Mouse (Mus musculus) spleen, adult 2 months (tissue): ENCODE results near the gene Arhgef26. TPM values are rescaled to one million over a fixed set of nuclear protein-coding genes. Genes with fewer than 3 reads are reported as not detected.

Source experiments
- DNase-seq, 2 experiments: peaks; one replicate each; pipeline versions ENCODE4 v3.0.0 to v3.0.0-alpha.2; 2012 to 2021; ENCODE audit warnings: low spot score in 2 of 2, low read depth in 1 of 2
- H3K27ac ChIP-seq: fragments of 200-500 bp; 2 replicates; pipeline ENCODE4 v1.5.1; 2012; ENCODE audit warnings: low read length, inconsistent platforms; ENCODE audit not compliant: insufficient read depth
- H3K27me3 ChIP-seq: fragments of 200-500 bp; 2 replicates; pipeline ENCODE4 v1.6.1; 2012; ENCODE audit warnings: mild to moderate bottlenecking, moderate library complexity, low read length, inconsistent platforms; ENCODE audit not compliant: control insufficient read depth, insufficient read depth
- H3K36me3 ChIP-seq: fragments of 200-500 bp; 2 replicates; pipeline ENCODE4 v1.6.1; 2012; ENCODE audit warnings: mild to moderate bottlenecking, low read length, inconsistent platforms; ENCODE audit not compliant: control insufficient read depth, insufficient read depth
- H3K4me1 ChIP-seq: fragments of 200-500 bp; 2 replicates; pipeline ENCODE4 v1.6.1; 2011; ENCODE audit warnings: inconsistent platforms; ENCODE audit not compliant: control insufficient read depth, insufficient read depth, insufficient read length
- H3K4me3 ChIP-seq: fragments of 200-500 bp; 2 replicates; pipeline ENCODE4 v1.5.1; 2011; ENCODE audit warnings: mild to moderate bottlenecking, inconsistent platforms; ENCODE audit not compliant: insufficient read depth, insufficient read length; ENCODE audit errors: extremely low read depth
- CTCF ChIP-seq: fragments of 200-500 bp; IDR thresholded peaks from 2 replicates; pipeline ENCODE4 v1.5.1; 2011; ENCODE audit warnings: mild to moderate bottlenecking, inconsistent platforms; ENCODE audit not compliant: insufficient read depth, insufficient read length, insufficient replicate concordance; ENCODE audit errors: extremely low read depth
- POLR2A ChIP-seq: fragments of 200-500 bp; IDR thresholded peaks from 2 replicates; pipeline ENCODE4 v1.6.1; 2011; ENCODE audit warnings: low read depth, low read length, inconsistent platforms
- WGBS: fragments of 180-500 bp; shearing (Covaris S2); methylation state at CpG from one replicate; pipeline ENCODE4 v1.1.7; 2018; 5-methylcytosine and 5-hydroxymethylcytosine counted together
- polyA plus RNA-seq: library from polyadenylated mRNA; depleted of rRNA; stranded (reverse); fragments of >200 nt; gene quantifications from 2 replicates; pipeline ENCODE4 v1.2.3, GENCODE M21; 2012

The Arhgef26 gene
- polyA plus RNA-seq, 1 experiment = 0.42 TPM

DNA sequence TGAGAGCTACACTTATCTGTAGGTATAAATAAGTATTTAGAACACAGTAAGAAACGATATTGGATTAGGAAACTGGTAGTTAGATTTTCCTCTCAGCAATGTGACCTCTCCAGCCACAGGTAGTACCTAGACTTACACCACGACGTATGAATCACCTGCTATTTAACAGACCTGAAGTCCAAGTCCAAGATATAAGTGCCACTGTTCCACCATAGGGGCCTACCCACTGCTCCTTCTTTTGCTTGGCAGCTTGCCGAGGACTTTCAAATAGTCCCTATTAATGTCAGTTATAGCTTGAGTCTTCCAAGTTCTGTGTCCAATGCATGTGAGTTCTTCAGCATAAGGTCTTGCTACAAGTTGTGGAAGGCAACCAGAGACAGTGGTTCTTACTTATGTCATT, 76.8 kb downstream of the Arhgef26 start:
- 94% methylated on average over 4 of the region's 4 CpGs for WGBS
- Histone ChIP-seq H3K27me3 (no peaks in the 10 kb centered on the region), H3K27ac (no peak overlapping the region), H3K4me3 (no peak overlapping the region), H3K4me1 (no peaks in the 10 kb centered on the region), H3K36me3 (no peaks in the 10 kb centered on the region)
- no peak for DNase-seq
- no peak for TF ChIP-seq CTCF
- no peak for TF ChIP-seq POLR2A

DNA sequence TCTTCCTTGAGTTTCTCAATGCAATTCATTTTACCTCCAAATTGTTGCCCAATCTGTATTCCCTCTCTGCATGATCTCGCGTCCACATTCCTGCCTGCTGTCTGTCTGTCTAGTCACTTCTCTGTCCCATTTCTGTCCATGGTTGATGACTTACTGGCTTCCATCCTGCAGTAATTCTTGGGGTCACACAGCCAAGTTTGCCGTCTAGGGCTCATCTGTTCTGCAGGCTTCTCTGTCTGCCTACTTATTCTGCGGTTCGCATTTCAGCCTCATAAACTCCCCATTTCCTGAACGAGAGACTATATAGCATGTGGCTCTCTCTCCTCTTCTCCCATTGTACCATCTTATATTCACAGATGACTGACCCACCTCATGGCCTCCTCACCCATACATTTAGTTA, 79.3 kb downstream of the Arhgef26 start:
- Histone ChIP-seq H3K4me1 (no peaks in the 10 kb centered on the region), H3K4me3 (no peak overlapping the region), H3K27ac (no peak overlapping the region), H3K27me3 (no peaks in the 10 kb centered on the region), H3K36me3 (no peaks in the 10 kb centered on the region)
- DNase-seq = no peak
- 94% methylated on average over 6 of the region's 6 CpGs for WGBS
- TF ChIP-seq POLR2A (no peak), CTCF (no peak)

DNA sequence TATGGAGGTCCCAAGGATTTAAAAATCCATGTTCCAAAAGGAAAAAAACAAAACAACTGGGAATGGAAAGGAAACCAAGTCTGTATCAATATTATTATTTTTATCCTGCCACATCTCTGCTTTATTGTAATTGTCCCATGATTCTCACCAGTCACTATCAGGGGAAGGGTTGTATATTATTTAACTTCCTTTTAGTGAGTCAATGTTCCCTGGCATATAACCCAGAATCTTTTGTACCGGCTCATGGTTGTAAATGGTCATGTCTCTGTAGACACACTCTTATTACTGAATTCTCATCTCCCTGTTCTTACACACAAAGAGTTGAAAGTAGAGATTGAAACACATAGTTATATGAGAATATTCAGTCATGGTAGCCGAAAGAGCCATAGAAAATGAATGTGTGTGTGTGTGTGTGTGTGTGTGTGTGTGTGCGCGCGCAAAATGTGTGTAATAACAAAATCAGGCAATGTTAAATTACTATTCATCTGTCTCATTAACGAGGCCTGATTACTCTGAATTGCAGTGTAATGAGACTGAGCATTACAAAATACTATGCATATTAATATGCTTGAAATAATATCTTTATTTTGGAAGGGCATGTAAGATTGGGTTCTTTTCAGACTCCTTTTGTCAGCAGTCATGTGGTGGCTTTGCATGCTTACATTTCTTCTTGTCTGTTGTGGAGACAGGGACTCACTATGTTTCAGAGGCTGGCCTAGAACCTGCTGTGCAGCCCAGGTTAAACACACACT, 80.4 kb downstream of the Arhgef26 start:
- no peak overlapping the region for H3K27ac ChIP-seq
- no peaks in the 10 kb centered on the region for H3K36me3 ChIP-seq
- no peak for TF ChIP-seq CTCF
- no peak for TF ChIP-seq POLR2A
- no peak for DNase-seq
- H3K4me1 ChIP-seq = no peaks in the 10 kb centered on the region
- no peak overlapping the region for H3K4me3 ChIP-seq
- no peaks in the 10 kb centered on the region for H3K27me3 ChIP-seq
- WGBS = 92% methylated on average over 6 of the region's 6 CpGs

DNA sequence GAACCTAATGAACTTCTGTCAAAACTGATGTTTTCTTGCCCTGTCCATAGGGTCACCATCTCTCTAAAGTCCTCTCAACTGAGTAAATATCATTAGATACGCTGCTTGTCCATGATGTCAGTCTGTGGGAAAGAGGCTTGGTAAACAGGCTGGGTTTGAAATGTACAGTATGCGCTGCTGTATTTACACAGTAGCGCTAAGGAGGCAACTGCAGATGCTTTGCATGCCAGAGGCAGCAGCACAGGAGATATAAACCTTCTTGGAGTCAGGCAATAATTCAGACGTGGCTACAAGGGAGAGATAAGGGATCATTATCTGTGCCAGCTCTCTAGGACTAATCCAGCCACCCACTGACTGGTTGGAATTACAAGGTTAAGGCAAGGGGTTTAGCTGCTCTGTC, 95.5 kb downstream of the Arhgef26 start:
- WGBS = 82% methylated on average over 4 of the region's 4 CpGs
- no peak for DNase-seq
- no peaks in the 10 kb centered on the region for H3K27me3 ChIP-seq
- H3K4me3 ChIP-seq = no peak overlapping the region
- TF ChIP-seq CTCF (no peak), POLR2A (no peak)
- H3K36me3 ChIP-seq = no peaks in the 10 kb centered on the region
- no peaks in the 10 kb centered on the region for H3K4me1 ChIP-seq
- H3K27ac ChIP-seq = no peak overlapping the region

DNA sequence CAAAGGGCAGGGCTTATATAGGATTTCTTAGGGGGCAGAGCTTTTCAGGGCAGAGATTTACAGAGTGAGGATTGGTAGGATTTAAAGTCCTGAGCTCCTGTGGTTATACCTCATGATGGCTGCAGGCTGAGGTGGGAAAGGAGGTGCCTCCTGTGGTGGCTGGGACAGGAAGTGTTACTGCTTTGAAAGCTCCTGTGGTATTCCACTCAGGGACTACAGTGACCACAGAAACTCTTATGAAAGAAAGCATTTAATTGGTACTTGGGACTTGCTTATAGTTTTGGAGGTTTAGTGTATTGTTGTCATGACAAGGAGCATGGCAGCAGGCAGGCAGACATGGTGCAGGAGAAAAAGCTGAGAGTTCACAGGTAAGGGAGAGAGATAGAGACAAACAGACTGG, 97.8 kb downstream of the Arhgef26 start:
- Histone ChIP-seq H3K4me1 (no peaks in the 10 kb centered on the region), H3K27me3 (no peaks in the 10 kb centered on the region), H3K36me3 (no peaks in the 10 kb centered on the region), H3K4me3 (no peak overlapping the region), H3K27ac (no peak overlapping the region)
- DNase-seq = no peak
- no peak for TF ChIP-seq POLR2A
- TF ChIP-seq CTCF = no peak

DNA sequence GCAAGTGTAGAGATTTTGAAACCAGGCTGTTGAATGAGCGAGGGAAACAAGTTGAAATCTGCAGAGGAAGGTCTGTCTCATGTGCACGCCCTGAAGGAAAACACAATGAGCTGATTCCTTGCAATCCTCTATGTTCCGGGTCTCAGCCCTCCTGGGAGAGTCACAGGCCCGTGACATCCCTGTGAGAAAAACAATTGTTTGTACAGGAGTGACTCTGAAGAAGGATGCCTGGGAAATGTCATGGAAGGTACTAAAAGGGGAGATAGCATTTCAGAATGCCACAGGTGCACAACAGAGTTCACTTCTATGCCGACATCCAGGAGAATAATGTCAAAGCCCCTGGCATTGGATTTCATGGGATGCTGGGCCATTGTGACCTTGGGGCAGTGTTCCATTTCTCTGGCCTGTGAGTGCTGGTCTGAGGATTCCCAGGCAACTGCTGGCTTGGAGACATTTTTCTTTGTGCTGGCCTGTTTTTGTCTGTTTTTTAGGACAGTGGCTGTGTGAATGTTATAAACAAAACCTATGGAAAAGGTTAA, 102.4 kb downstream of the Arhgef26 start:
- 83% methylated on average over 5 of the region's 5 CpGs for WGBS
- no peaks in the 10 kb centered on the region for H3K27me3 ChIP-seq
- no peaks in the 10 kb centered on the region for H3K4me1 ChIP-seq
- no peaks in the 10 kb centered on the region for H3K36me3 ChIP-seq
- no peak overlapping the region for H3K4me3 ChIP-seq
- TF ChIP-seq CTCF (no peak), POLR2A (no peak)
- H3K27ac ChIP-seq = no peak overlapping the region
- no peak for DNase-seq

DNA sequence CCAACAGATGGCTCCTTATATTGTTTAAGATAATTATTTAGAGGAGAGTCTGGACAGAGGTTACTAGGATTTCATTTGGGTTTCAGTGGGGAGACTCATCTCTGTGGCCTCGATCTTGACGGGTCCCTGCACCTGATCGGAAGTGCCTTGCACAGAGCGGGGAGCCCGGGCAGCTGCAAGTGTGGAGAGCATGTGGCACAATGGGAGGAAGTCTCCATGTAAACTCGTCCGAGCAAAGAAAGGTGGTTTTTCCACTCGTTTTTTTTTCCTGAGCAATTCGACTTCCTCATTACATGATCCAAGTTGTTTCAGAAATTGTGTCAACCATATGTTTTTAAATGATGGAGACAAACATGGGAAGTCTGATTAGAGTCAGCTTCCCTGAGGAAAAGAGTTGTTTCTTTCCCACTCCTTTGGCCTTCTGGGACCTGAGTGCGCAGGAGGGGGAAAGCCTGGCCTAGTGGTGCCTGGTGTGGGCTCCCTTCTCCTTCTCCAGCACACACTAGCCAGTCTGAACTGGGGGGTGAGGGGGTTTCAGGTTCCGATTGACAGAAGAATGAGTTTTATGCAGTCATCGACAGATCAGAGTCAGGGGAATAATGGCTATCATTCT, 105.5 kb downstream of the Arhgef26 start:
- H3K27ac ChIP-seq = no peak overlapping the region
- H3K4me3 ChIP-seq = no peak overlapping the region
- TF ChIP-seq POLR2A (no peak), CTCF (no peak)
- 53% methylated on average over 12 of the region's 12 CpGs for WGBS
- DNase-seq = no peak
- H3K27me3 ChIP-seq = no peaks in the 10 kb centered on the region
- H3K4me1 ChIP-seq = no peaks in the 10 kb centered on the region
- no peaks in the 10 kb centered on the region for H3K36me3 ChIP-seq
